Mouse (Mus musculus) liver, embryonic 14.5 days (tissue): Measurements from ENCODE around the gene Tusc2. TPM values are rescaled to one million over a fixed set of nuclear protein-coding genes. Genes with fewer than 3 reads are reported as not detected.
A peak's percentile ranks its signal among the peaks of the same experiment; 100 is the strongest.

Experiments
- ATAC-seq: fragments of 200-750 bp; cut with Nextera tagmentation; 2 replicates; pipeline ENCODE4 v1.8.0; 2017; ENCODE audit warnings: moderate number of reproducible peaks, mild to moderate bottlenecking, moderate library complexity; ENCODE audit not compliant: insufficient read depth
- DNase-seq, 3 experiments: peaks; one replicate each; pipeline ENCODE4 v3.0.0-alpha.2; 2012 to 2013; ENCODE audit warnings: low read depth in 3 of 3, low spot score in 3 of 3
- H3K27ac ChIP-seq: fragments of 300-500 bp; sonication (generic); 2 replicates; pipeline ENCODE4 v1.5.1; 2014; ENCODE audit warnings: moderate library complexity, mild to moderate bottlenecking, control low read depth, inconsistent platforms
- H3K27me3 ChIP-seq: fragments of 300-500 bp; sonication (generic); 2 replicates; pipeline ENCODE4 v1.6.1; 2014; ENCODE audit warnings: mild to moderate bottlenecking, low read length, moderate library complexity; ENCODE audit not compliant: control insufficient read depth, insufficient read depth
- H3K36me3 ChIP-seq: fragments of 300-500 bp; sonication (generic); replicated peaks from 2 replicates; pipeline ENCODE4 v1.6.1; 2014; ENCODE audit warnings: low read depth; ENCODE audit not compliant: control insufficient read depth, insufficient read depth
- H3K4me1 ChIP-seq, 2 experiments: fragments of 200-500 bp in 1 of 2; fragments of 300-500 bp in 1 of 2; sonication (generic) in 1 of 2; replicated peaks; 2 replicates each; pipeline ENCODE4 v1.6.1; 2012 to 2014; ENCODE audit warnings: antibody characterized with exemption in 1 of 2, inconsistent platforms in 1 of 2, low read length in 1 of 2; ENCODE audit not compliant: control insufficient read depth in 2 of 2, insufficient read depth in 2 of 2
- H3K4me2 ChIP-seq: fragments of 300-500 bp; sonication (generic); 2 replicates; pipeline ENCODE4 v1.6.1; 2014; ENCODE audit warnings: low read depth, mild to moderate bottlenecking, control low read depth, moderate library complexity
- H3K4me3 ChIP-seq, 2 experiments: fragments of 200-500 bp in 1 of 2; fragments of 300-500 bp in 1 of 2; sonication (generic) in 1 of 2; 2 replicates each; pipeline ENCODE4 v1.5.1; 2012 to 2014; ENCODE audit warnings: low read depth in 2 of 2, low read length in 2 of 2, mild to moderate bottlenecking in 2 of 2, control low read depth in 1 of 2, inconsistent platforms in 1 of 2, moderate library complexity in 1 of 2; ENCODE audit not compliant: insufficient read depth in 1 of 2
- H3K9ac ChIP-seq: fragments of 300-500 bp; sonication (generic); replicated peaks from 2 replicates; pipeline ENCODE4 v1.6.1; 2014; ENCODE audit warnings: mild to moderate bottlenecking, control low read depth, moderate library complexity
- H3K9me3 ChIP-seq: fragments of 300-500 bp; sonication (generic); 2 replicates; pipeline ENCODE4 v1.6.1; 2016; ENCODE audit warnings: low read length, mixed read lengths; ENCODE audit not compliant: control insufficient read depth
- CTCF ChIP-seq: IDR thresholded peaks from 2 replicates; pipeline ENCODE4 v1.5.1; 2016; ENCODE audit warnings: antibody characterized with exemption, low read depth, control low read depth
- EP300 ChIP-seq: IDR thresholded peaks from 2 replicates; pipeline ENCODE4 v1.6.1; 2016; ENCODE audit warnings: antibody characterized with exemption, low read depth
- WGBS: fragments of 180-500 bp; shearing (Covaris S2); extraction: QIAGEN DNeasy Blood & Tissue Kit; methylation state at CpG from one replicate; pipeline ENCODE4 v1.1.7; 2014; ENCODE audit not compliant: insufficient replicate concordance; 5-methylcytosine and 5-hydroxymethylcytosine counted together
- polyA plus RNA-seq, 2 experiments: library from polyadenylated mRNA; depleted of rRNA in 1 of 2; stranded (reverse) in 1 of 2; unstranded in 1 of 2; fragments of >200 nt; fragmentation: Nextera tagmentation in 1 of 2; extraction: Ambion mirVana in 1 of 2; gene quantifications; 2 replicates each; pipeline versions ENCODE4 v1.2.1 to v1.2.3; 2012 to 2014

Gene Tusc2
- polyA plus RNA-seq, 2 experiments = 22.6 to 39.7 TPM

DNA sequence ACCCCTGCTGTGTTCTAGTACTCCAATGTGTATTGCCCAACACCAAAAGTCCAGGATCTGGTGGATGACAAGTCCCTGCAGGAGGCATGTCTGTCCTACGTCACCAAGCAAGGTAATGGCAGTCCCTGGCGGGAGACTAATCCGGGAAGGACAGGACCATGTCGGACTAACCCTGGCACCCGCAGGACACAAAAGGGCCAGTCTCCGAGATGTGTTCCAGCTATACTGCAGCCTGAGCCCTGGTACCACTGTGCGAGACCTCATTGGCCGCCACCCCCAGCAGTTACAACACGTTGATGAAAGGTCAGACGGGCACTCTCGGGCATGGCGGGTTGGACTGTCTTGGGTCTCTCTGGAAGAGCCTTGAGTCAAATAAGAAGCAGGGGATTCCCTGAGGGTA, 18.3 kb upstream of the Tusc2 start:
- WGBS = 83% methylated on average over 12 of the region's 12 CpGs
- Histone ChIP-seq H3K27me3 (no peaks in the 10 kb centered on the region), H3K27ac (no peak overlapping the region), H3K4me3 (no peak overlapping the region), H3K9ac (no peak overlapping the region), H3K4me2 (no peak overlapping the region), H3K4me1 (peaks cover 12 to 15% of the 10 kb centered on the region in 2 experiments), H3K9me3 (no peaks in the 10 kb centered on the region), H3K36me3 (peaks cover 3% of the 10 kb centered on the region)
- no peak for DNase-seq
- no peak for TF ChIP-seq CTCF
- no peak for TF ChIP-seq EP300
- ATAC-seq = no peak

DNA sequence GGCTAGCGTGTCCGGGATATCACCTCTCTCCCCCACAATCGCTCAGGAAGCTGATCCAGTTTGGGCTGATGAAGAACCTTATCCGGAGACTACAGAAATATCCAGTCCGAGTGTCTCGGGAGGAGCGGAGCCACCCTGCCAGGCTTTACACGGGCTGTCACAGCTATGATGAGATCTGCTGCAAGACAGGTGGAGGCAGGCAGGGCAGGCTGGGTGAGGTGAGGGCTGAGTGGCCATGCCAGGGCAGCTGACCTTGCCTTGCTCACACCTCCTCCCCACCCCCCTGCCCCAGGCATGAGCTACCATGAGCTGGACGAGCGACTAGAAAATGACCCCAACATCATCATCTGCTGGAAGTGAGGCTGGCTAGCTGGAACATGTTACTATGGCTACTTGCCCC, 17.9 kb upstream of the Tusc2 start:
- 76% methylated on average over 10 of the region's 10 CpGs for WGBS
- no peak overlapping the region for H3K4me3 ChIP-seq
- TF ChIP-seq EP300 (no peak), CTCF (no peak)
- no peak overlapping the region for H3K4me2 ChIP-seq
- no peak overlapping the region for H3K27ac ChIP-seq
- no peak for DNase-seq
- H3K9ac ChIP-seq = no peak overlapping the region
- H3K4me1 ChIP-seq = peaks cover 12 to 15% of the 10 kb centered on the region in 2 experiments
- H3K9me3 ChIP-seq = no peaks in the 10 kb centered on the region
- no peaks in the 10 kb centered on the region for H3K36me3 ChIP-seq
- no peaks in the 10 kb centered on the region for H3K27me3 ChIP-seq
- no peak for ATAC-seq

DNA sequence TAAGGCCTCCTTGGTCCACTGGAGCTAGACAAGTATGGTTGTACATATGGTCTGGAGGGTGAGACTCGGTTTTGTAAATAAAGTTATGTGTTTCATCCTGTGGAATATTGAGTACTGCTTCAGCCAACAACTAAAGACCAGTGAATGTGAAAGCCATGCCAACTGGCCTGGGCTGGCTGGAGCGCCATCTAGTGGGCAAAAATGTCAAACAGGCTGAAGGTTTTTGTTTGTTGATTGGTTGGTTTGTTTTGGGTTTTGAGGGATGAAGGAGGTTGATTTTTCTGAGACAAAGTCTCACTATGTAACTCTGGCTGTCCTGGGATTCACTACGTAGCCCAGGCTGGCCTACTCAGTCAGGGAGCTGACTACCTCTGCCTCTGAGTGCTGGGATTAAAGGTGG, 17.5 kb upstream of the Tusc2 start:
- Histone ChIP-seq H3K9ac (no peak overlapping the region), H3K9me3 (no peaks in the 10 kb centered on the region), H3K27ac (no peak overlapping the region), H3K36me3 (no peaks in the 10 kb centered on the region), H3K4me3 (no peak overlapping the region), H3K4me2 (no peak overlapping the region), H3K27me3 (peaks cover 1% of the 10 kb centered on the region; the same call in 1 of the 2 replicates), H3K4me1 (peaks cover 12 to 15% of the 10 kb centered on the region in 2 experiments)
- DNase-seq (no peak), ATAC-seq (no peak)
- WGBS = 2% methylated on average over 3 of the region's 3 CpGs
- TF ChIP-seq CTCF = peak; percentile 97
- no peak for TF ChIP-seq EP300

DNA sequence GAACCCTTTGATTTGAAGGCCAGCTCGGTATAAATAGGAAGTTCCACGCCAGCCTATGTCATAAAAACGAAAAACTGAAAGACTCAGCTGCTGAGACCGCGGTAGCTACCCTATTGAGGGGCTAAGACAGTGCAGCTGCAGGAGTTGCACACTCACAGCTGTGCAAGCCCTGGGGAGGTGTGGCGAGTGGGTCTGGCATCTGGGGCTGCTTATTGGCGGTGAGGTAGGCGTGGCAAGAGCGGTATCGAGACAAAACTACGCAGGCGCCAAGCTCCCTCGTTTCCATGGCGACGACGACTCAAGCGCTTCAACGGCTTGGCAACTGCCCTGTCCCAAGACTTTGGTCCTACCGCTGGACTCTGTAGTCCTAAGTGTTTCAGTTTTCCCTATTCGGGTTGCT, 16.0 kb upstream of the Tusc2 start, which contains the start of gene Zmynd10:
Zmynd10 (plus strand) TSS at position 273 of the 400 bp plus-strand sequence.
- Histone ChIP-seq H3K4me2 (peak within 1 kb of the TSS; percentile 44), H3K9me3 (no peaks in the 10 kb centered on the region), H3K4me3 (peak within 1 kb of the TSS in 1 of 2 experiments; percentile 3; a peak in 1 of 4 replicates), H3K4me1 (peaks cover 18 to 24% of the 10 kb centered on the region in 2 experiments), H3K27ac (no peak within 1 kb of the TSS), H3K9ac (no peak within 1 kb of the TSS), H3K36me3 (no peaks in the 10 kb centered on the region), H3K27me3 (peaks cover 3% of the 10 kb centered on the region; the same call in 1 of the 2 replicates)
- DNase-seq = peak; percentile 80 to 86 (median 80)
- TF ChIP-seq CTCF (no peak), EP300 (no peak)
- WGBS = 5% methylated on average over 20 of the region's 20 CpGs
- ATAC-seq = peak; percentile 63

DNA sequence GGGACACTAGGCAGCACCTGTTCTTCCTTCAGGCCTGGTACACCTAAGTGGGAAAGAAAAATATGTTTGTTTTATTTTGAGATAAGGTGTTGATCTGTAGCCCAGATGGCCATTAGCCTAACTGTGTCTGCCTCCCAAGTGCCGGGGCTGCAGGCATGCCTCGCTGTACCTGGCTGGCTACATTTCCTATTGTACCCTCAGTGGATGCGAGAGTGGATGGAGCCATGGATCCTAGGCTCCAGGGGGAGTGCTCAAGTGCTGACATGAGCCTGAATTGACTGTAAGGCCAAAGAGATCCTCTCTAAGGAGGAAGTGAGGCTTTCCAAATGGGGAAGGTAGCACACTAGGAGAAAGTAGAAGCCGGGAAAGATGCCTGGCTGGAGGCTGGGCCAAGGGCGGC, 15.1 kb upstream of the Tusc2 start:
- no peak overlapping the region for H3K27ac ChIP-seq
- ATAC-seq = no peak
- H3K9ac ChIP-seq = no peak overlapping the region
- H3K27me3 ChIP-seq = peaks cover 3% of the 10 kb centered on the region; the same call in 1 of the 2 replicates
- H3K4me1 ChIP-seq = peaks cover 22 to 28% of the 10 kb centered on the region in 2 experiments
- no peaks in the 10 kb centered on the region for H3K36me3 ChIP-seq
- H3K9me3 ChIP-seq = no peaks in the 10 kb centered on the region
- no peak overlapping the region for H3K4me2 ChIP-seq
- no peak for DNase-seq
- WGBS = 66% methylated on average over 5 of the region's 5 CpGs
- H3K4me3 ChIP-seq = no peak overlapping the region
- TF ChIP-seq CTCF (0 out of 2 replicates have a peak, but pooled peaks have one; percentile 1), EP300 (no peak)
